Mouse (Mus musculus): ENCODE measurements around the gene Prss57. TPM values are rescaled to one million over a fixed set of nuclear protein-coding genes. Genes with fewer than 3 reads are reported as not detected.
"Not testable (repeated sequence)": the region's sequence is repeated elsewhere in the genome, so short reads cannot be mapped to it uniquely, and the experiment has no call there.

Gene Prss57
- total RNA-seq, 2 experiments from 2014 or later = 0.52 TPM; not detected in 1

GRCm38 (mm10) chr10:79764234-79764633 is 26.5 kb downstream of the Prss57 start:
- intact Hi-C loops (cut with DNase I) = no loop called here
- no peak for DNase-seq

- DNase-seq = no peak
- intact Hi-C loops (cut with DNase I) = no loop called here
Observed at GRCm38 (mm10) chr10:79762875-79763274, 27.9 kb downstream of the Prss57 start.

DNA sequence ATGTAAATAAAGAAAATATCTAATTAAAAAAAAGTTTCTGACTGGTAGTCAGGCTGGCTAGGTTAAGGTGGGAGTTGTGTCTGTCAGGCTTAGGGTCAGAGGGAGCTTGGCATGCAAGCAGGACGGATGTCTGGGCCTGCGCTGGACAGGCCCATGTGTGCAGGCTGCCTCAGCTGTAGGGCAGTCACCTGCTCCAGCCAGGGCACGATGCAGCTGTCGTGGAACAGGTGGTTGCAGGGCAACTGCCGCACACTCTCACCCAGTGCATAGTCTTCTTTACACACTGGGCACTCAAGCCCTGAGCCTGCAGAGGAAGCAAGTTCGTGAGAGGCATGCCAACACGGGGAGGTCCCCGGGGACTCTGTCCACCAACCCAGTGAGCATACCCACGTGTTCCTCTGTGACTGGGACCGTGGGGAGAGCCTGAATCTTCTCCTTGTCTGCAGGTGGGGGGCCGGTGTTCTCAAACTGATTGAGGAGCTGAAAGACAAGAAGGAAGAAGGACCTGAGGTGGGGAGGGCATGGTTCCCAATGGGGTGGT is 30.1 kb downstream of the Prss57 start:
- intact Hi-C loops (cut with DNase I) = no loop called here
- no peak for DNase-seq

DNA sequence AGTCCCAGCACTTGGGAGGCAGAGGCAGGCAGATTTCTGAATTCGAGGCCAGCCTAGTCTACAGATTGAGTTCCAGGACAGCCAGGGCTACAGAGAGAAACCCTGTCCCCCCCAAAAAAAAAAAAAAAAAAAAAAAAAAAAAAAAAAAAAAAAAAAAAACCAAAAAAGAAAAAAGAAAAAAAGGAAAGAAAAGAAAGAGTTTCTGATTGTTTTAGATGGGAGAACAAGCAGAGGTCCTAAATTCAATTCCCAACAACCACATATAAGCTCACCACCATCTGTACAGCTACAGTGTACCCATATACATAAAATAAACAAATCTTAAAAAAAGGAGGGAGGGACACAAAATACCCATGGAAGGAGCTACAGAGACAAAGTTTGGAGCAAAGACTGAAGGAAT is 31.1 kb downstream of the Prss57 start:
- intact Hi-C loops (cut with DNase I); DNase-seq: not testable (repeated sequence)

- no peak for DNase-seq
- intact Hi-C loops (cut with DNase I) = no loop called here
Observed at GRCm38 (mm10) chr10:79756660-79757059, 34.1 kb downstream of the Prss57 start.

GRCm38 (mm10) chr10:79755854-79756253 is 34.9 kb downstream of the Prss57 start:
- DNase-seq = no peak
- intact Hi-C loops (cut with DNase I) = no loop called here

GRCm38 (mm10) chr10:79754856-79755516 is 35.8 kb downstream of the Prss57 start, which contains the start of gene Fgf22:
Gene Fgf22 (plus strand): TSS chr10:79755076.
- DNase-seq = peak; percentile 59
- intact Hi-C loops (cut with DNase I) = no loop called here

GRCm38 (mm10) chr10:79748496-79748895 is 42.3 kb downstream of the Prss57 start:
- no peak for DNase-seq
- intact Hi-C loops (cut with DNase I) = no loop called here

GRCm38 (mm10) chr10:79746774-79747151 is 44.0 kb downstream of the Prss57 start:
- DNase-seq = no peak
- intact Hi-C loops (cut with DNase I) = no loop called here

DNA sequence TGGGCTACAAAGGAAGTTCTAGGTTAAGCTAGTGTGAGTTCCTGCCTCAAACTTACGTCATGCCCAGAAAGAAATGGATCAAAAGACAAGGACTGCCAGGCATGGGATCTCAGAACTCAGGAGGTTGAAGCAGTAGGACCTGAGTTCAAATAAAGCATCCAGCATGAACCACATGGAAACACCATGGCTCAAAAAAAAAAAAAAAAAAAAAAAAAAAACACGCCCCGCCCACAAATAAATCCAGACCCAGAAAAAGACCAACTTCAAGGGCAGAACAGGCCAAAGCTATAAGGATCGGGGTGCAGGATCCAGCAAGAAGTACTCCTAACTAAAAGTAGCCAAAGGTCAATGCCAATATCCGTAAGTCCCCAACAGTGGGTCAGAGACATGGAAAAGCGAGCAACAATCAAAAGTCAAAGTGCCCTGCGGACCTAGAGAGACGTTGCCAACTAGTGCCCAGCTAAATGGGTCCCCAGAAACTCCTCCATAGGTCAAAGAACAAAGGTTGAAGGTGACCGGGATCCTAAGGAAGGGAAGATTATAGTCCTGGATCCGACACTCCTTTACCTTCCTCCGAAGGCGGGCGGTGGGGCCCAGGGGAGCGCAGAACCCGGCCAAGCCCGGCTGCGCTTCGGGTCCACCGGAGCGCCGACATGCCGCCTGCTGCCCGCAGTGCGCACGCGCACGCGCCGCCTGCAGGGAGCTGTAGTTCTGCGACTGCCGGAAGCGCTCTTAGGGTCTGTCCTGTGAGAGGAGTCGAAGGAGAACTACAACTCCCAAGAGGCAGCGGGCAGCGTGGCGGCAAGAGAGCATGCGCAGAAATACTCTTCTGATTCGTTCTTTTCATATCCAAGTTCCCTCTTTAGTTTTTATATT is 44.6 kb downstream of the Prss57 start, which contains the start of gene Polrmt:
Gene Polrmt (minus strand): TSS at position 684 of the 876 bp plus-strand sequence.
- intact Hi-C loops (cut with DNase I) = no loop called here

DNA sequence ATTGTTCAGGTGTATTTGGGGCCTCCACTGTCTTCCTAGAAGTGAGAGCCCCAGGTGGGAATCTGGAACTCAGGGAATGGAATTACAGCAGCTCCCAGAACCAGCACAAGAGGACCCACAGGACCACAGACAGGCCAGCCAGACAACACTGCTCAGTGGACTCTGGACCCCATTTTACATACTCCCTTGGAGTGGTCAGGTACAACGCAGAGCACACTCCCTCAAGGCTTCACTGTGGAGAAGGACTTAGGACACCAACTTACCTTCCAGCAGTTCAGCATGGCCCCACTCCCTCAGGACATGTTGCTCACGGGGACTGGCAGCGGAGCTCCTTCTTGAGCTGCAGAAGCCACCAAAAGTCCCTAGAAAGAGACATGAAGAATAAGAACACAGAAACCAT is 45.4 kb downstream of the Prss57 start:
- no peak for DNase-seq
- intact Hi-C loops (cut with DNase I) = no loop called here

More for the DNA sequence above, 44.6 kb downstream of the Prss57 start, which contains the start of gene Polrmt:
- peak; percentile 97 for DNase-seq

- intact Hi-C loops (cut with DNase I) = no loop called here
- DNase-seq = no peak
Observed at GRCm38 (mm10) chr10:79743650-79744365, 47.0 kb downstream of the Prss57 start.

- intact Hi-C loops (cut with DNase I) = no loop called here
- DNase-seq = no peak
Observed at GRCm38 (mm10) chr10:79743161-79743560, 47.6 kb downstream of the Prss57 start.

DNA sequence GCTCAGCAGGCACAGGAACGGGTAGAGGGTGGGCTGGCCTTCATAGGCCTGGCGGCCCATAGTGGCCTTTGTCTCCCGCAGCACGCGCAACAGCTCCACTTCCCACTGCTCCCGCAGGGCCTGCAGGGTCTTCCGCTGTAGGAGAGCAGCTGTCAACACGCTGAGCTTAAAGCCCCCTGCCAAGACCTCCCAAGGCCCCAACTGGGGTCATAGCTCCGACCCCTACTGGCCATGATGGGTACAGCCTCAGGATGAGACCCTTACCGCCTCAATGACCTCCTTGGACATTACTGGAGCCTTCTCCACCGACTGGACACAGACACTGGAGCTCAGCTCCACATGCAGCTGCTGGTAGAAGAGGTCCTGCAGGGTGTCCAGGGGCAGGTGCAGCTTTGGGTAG is 49.9 kb downstream of the Prss57 start:
- no peak for DNase-seq
- intact Hi-C loops (cut with DNase I) = no loop called here

DNA sequence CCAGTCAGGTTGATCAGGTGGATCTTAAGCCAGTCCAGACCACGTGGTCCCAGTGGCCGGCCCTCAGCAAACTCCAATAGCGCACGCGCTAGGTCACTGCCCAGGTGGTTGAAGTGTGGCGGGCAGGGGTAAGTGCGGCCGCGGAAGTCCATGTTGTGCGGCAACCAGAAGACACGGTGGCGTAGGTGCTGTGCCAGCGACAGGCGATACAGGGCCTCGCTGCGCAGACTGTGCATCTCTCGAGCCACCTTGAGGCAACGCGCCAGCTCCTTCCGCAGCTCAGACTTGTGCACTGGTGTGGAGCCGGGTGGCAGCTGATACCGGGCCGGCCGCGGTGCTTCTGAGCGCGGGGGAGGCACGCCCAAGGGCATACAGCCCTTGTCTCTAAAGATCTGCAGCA is 51.5 kb downstream of the Prss57 start:
- DNase-seq = no peak
- intact Hi-C loops (cut with DNase I) = loop anchor here (10.0 kb wide), 1 partner anchor 1816 kb away; the partner anchor contains the start of gene Aes

DNA sequence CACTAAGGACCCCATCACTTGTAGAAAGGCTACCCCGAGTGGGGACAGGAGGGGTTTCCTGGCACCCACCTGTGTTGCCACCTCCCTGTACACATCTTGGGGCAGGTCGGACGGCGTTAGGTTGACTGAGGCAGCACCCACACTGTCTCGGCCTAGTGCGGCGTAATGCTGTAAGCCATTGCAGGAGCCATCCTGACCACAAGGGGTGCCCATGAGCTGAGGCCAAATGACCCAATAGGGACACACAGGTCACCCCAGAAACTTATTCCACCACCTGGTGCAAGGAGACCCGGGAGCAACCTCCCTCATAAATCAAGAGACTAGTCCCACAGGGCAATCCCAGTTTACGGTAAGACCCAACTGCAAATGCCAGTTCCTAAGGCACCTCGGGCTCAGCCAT is 52.5 kb downstream of the Prss57 start:
- no peak for DNase-seq
- intact Hi-C loops (cut with DNase I) = loop anchor here (10.0 kb wide), 1 partner anchor 1817 kb away; the partner anchor contains the start of gene Aes

- DNase-seq = no peak
- intact Hi-C loops (cut with DNase I) = loop anchor here (10.0 kb wide), 1 partner anchor 1818 kb away; the partner anchor contains the start of gene Aes
Observed at GRCm38 (mm10) chr10:79736706-79737105, 54.1 kb downstream of the Prss57 start.

DNA sequence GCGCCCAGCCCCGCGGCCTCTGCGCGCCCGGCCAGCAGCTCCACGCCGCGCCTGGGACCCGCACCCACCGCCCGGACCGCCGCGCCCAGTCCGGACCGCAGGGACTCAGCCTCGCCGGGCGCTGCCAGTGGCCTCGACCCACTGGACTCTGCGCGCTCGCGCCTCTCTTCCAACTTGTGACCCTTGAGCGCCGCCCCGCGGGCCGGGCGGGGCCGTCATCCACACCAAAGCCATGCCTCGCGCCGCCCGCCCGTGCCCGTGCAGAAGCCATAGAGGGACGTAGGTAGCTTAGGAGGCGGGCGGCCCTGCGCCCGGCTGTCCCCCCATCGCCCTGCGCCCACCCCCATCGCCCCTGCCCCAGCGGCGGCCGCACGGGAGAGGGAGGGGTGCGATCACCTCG is 55.4 kb downstream of the Prss57 start:
- intact Hi-C loops (cut with DNase I) = loop anchor here (10.0 kb wide), 1 partner anchor 1819 kb away; the partner anchor contains the start of gene Aes
- DNase-seq = no peak

GRCm38 (mm10) chr10:79733847-79734246 is 56.9 kb downstream of the Prss57 start:
- intact Hi-C loops (cut with DNase I) = loop anchor here (10.0 kb wide), 1 partner anchor 1821 kb away; the partner anchor contains the start of gene Aes
- no peak for DNase-seq

- DNase-seq = no peak
- intact Hi-C loops (cut with DNase I) = loop anchor here (10.0 kb wide), 1 partner anchor 1822 kb away; the partner anchor contains the start of gene Aes
Observed at GRCm38 (mm10) chr10:79732500-79732899, 58.3 kb downstream of the Prss57 start.

Data from left cerebral cortex, postnatal 4 days (tissue).